Mouse (Mus musculus) adrenal gland, postnatal 36 days (tissue): Measurements from ENCODE around the gene Gpcpd1. TPM values are rescaled to one million over a fixed set of nuclear protein-coding genes. Genes with fewer than 3 reads are reported as not detected.
"Not testable (repeated sequence)": the region's sequence is repeated elsewhere in the genome, so short reads cannot be mapped to it uniquely, and the experiment has no call there.

ENCODE experiments used
- DNase-seq, 2 experiments: peaks; one replicate each; pipeline ENCODE4 v3.0.0; 2021; ENCODE audit warnings: mixed read lengths in 1 of 2
- long read RNA-seq, 2 experiments: library from polyadenylated mRNA; stranded (forward); transcript quantifications; one replicate each; pipeline ENCODE4 v2.0.0; 2021; ENCODE audit warnings: borderline sequencing depth in 2 of 2
- total RNA-seq, 2 experiments: library from RNA; stranded (reverse); gene quantifications; 2 replicates each; pipeline ENCODE4 v1.2.3; 2021

The Gpcpd1 gene
- total RNA-seq: 10 to 100 TPM; 19.5 to 57.4 TPM
- long read RNA-seq, experiment 1, transcript Gpcpd1-202 (20 exons, 3,686 nt): major isoform, 8 of 26 reads
- long read RNA-seq, experiment 1, partial matches to known transcripts: 7 of 26 reads
- long read RNA-seq, experiment 1, other reads (novel, unspliced or antisense): 6 of 26 reads
- long read RNA-seq, experiment 2, partial matches to known transcripts: 1 of 3 reads
- long read RNA-seq, experiment 2, other reads (novel, unspliced or antisense): 1 of 3 reads

GRCm38 (mm10) chr2:132587240-132587779, at the start of gene Gpcpd1:
Gene Gpcpd1, minus strand, starts transcription at chr2:132587729.
- no peak for DNase-seq

GRCm38 (mm10) chr2:132636534-132636933, 49.0 kb upstream of the Gpcpd1 start:
- no peak for DNase-seq

GRCm38 (mm10) chr2:132628626-132629025, 41.1 kb upstream of the Gpcpd1 start:
- DNase-seq: no peak

- no peak for DNase-seq
Observed at GRCm38 (mm10) chr2:132623092-132623491, 35.6 kb upstream of the Gpcpd1 start.

- DNase-seq: no peak
Observed at GRCm38 (mm10) chr2:132617693-132618092, 30.2 kb upstream of the Gpcpd1 start.

- peak in 1 of 2 experiments; percentile 17 for DNase-seq
Observed at GRCm38 (mm10) chr2:132613581-132614188, 26.2 kb upstream of the Gpcpd1 start.

- no peak for DNase-seq
Observed at GRCm38 (mm10) chr2:132611551-132612233, 24.2 kb upstream of the Gpcpd1 start.

GRCm38 (mm10) chr2:132607141-132608093, 19.9 kb upstream of the Gpcpd1 start:
- DNase-seq: no peak

GRCm38 (mm10) chr2:132605795-132606563, 18.4 kb upstream of the Gpcpd1 start:
- no peak for DNase-seq

- no peak for DNase-seq
Observed at GRCm38 (mm10) chr2:132604922-132605321, 17.4 kb upstream of the Gpcpd1 start.

GRCm38 (mm10) chr2:132603706-132604105, 16.2 kb upstream of the Gpcpd1 start:
- DNase-seq: no peak

- no peak for DNase-seq
Observed at GRCm38 (mm10) chr2:132601777-132602176, 14.2 kb upstream of the Gpcpd1 start.

- no peak for DNase-seq
Observed at GRCm38 (mm10) chr2:132600081-132600480, 12.6 kb upstream of the Gpcpd1 start.

GRCm38 (mm10) chr2:132599127-132599526, 11.6 kb upstream of the Gpcpd1 start:
- DNase-seq: peak; percentile 62 to 82

- no peak for DNase-seq
Observed at GRCm38 (mm10) chr2:132597866-132598480, 10.4 kb upstream of the Gpcpd1 start.

- DNase-seq: no peak
Observed at GRCm38 (mm10) chr2:132597226-132597625, 9.7 kb upstream of the Gpcpd1 start.

- DNase-seq: peak; percentile 39 to 72
Observed at GRCm38 (mm10) chr2:132595601-132596235, 8.2 kb upstream of the Gpcpd1 start.

- DNase-seq: no peak
Observed at GRCm38 (mm10) chr2:132592126-132592525, 4.6 kb upstream of the Gpcpd1 start.

- DNase-seq: not testable (repeated sequence)
Observed at GRCm38 (mm10) chr2:132591579-132591978, 4.0 kb upstream of the Gpcpd1 start.
